Mouse (Mus musculus) layer of hippocampus, adult 11-12 months (tissue): ENCODE measurements around the gene Aatk.
A peak's percentile ranks its signal among the peaks of the same experiment; 100 is the strongest.

Source experiments
- DNase-seq: peaks from one replicate; pipeline ENCODE4 v3.0.0; 2022; ENCODE audit warnings: low spot score

Aatk gene

DNA sequence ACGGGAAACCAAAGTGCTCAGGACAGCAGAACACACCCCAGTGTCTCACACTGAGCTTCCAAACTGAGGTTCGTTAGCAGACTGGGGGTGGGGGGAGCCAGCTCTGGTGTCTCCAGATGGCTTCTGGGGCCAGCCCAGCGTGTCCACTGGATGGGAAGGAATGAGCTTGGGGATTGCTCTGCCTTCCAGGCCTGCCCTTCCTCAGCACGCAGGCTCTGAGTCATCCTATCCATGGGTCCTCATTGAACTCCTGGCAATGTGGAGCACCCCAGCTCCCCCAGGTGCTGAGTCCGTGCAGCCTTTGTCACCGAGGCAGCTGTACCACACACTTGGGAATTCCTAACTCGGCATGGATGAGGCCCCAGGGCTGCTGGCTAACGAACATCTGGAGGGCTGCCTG, 24.8 kb downstream of the Aatk start:
- no peak for DNase-seq

DNA sequence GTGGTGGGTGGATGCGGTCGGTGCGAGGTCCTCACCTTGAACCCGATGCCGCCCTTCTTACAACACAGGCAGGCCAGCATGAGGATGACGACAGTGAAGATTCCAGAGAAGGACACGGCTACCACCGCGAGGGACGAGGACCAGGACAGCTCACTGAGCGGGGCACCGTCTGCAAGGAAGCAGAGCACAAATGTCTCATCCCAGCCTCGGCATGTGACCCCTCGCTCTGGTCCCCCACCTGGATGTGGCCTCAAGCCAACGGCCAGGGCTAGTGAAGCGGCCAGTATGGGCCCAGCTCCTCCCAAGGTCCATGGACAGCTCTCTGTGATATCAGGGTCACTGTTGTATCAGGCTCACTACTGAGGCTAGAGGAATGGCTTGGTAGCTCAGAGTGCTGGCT, 25.6 kb downstream of the Aatk start:
- DNase-seq, result no peak

DNA sequence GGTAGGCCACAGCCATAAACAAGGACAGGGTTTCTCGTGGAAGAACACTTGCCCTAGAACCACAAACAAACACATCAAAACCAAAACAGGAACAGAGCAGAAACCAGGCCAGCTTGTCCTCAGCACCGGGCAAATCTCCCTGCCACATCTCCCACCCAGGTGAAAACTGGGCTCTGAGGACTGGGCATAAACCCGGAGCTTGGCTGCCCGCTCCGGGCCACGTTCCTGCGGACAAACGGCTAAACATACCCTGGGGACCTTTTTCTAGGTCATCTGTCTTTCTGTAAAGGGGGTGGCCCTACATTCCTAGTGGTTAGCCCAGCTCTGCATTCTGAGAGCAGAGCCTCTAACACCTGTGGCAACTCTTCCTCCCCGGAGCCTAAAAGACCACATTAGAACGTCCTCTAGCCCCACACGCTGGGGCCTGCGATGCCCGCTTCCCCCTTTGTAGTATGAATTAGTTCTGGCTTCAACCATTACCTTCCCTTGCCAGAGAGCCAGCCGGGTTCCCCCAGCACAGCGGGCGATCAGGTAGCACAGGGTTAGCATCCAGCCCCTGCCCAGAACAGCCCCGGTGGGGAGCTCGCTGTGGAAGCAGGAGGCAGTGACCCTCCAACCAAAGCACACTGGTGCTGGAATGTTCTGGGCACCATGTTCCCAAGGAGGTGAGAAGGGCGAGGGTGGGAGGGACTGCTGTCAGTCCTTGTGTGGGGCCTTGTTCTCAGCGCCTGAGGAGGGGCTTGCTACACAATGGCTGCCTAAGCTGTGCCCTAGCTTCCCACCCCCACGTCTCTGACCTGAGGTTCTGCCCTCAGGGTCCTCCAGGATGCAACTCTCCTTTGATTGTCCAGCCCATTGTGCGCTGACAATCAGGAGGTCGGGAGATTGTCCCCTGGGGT, 27.2 kb downstream of the Aatk start:
- DNase-seq, result no peak

DNA sequence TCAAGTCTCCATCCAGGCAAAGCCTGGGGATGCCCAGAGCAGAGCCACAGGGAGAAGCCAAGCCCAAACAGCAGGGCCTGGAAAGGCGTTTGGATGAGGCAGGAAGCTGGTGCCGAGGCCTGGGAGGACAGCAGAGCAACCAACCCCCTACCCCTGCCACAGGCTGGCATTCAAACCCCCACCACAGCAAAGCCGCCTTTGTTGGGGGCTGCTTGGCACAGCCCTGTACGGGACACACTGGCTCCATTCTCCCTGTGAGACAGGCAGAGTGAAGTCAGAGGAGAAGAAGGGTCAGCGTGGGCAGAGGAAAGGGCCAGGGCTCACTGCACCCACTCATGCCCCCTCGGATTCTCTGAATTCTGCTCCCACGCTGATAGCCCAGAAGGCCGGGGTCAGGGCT, 30.0 kb downstream of the Aatk start:
- peak; percentile 69 for DNase-seq

DNA sequence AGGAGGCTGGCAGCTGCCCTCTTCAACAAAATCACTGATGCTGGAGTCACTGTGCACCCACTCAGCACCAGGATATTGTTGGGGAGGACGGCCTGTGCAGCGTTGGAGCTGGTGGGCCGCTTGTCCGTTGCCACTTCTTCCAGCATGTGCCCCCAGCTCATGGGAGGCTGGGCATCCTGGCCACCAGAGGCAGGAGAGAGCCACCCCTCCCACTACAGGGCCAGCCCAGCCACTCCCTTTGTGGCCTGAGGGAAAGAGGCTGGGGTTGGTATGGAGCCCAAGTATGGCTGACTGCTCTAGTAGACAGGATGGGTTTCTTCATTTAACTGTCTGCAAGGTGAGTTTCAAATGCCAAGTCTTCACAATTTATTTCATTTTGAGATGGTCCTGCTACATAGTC, 32.2 kb downstream of the Aatk start:
- DNase-seq, result no peak

DNA sequence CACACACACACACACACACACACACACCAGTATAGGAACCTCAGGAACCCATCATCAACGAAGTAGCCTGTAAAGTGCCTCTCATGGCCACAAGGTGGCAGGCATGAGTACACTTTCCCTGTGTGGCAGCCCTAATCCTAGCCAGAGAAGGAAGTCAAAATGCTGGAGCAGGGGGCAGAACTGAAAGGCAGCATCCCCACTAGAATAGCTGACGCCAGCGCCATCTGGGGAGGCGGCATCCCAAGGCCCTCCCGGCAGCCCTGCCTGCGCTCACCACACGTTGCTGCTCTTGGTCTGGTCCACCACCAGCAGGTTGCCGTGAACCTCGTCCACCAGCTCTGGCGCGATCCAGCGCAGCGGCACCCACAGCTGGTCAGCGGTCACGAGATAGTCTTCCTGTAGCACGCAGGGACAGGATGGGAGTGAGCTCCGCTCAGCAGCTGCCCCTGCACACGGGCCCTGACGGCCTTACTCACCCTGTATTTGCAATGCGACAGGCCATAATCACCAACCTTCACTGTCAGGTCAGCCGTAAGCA, 33.7 kb downstream of the Aatk start:
- DNase-seq, result peak; percentile 87

DNA sequence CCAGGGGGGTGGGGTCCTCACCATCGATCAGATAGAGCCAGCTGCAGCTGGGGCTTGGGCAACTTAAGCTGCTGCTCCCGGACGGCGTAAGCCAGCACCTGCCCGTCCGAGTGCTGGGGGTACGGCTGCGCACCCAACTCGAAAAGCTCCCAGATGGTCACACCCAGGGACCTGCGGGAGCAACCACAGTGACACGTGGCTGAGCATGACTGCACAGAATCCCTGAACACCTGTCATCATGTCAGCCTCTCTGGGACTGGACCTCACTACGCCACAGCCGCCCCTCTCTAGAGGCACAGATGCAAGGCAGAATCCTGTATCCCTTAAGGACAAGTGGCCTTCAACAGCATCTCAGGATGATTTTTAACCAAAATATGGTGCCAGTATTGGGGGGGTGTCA, 34.3 kb downstream of the Aatk start:
- DNase-seq, result no peak

DNA sequence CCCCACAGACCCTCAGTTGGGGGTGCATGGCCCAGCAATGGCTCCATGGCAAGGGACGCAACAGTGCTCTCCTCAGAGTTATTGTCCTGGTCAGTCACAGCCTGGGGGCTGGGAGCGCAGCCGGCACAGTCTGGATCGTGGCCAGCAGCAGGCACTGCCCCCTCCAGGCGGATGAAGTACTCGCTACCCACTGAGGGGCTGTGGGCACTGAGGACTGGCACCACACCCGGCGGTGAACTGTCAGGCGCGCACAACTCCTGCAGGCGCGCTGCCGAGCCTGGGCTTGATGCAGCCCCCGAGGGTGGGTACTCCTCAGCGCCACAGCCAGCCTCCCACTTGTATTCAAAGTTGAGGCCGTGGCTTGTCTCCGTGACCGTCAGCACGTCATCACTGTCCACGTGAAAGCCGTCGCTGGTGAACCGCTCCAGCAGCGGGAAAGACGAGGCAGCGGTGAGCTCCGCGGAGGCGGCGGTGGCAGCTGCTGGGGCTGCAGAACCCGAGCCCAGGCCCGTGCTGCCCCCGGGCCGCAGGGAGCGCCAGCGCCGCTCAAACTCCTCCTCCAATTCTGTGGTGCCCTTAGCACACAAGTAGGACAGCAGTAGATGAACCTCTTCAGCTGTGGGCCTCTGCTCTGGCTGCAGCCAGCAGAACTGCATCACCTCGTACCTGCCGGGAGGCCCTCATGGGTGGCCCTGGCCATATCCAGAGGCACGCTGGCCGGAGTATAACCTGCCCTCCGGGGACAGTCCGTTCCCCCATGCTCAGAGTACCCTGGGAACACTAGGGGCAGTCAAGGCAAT, 35.0 kb downstream of the Aatk start:
- no peak for DNase-seq

DNA sequence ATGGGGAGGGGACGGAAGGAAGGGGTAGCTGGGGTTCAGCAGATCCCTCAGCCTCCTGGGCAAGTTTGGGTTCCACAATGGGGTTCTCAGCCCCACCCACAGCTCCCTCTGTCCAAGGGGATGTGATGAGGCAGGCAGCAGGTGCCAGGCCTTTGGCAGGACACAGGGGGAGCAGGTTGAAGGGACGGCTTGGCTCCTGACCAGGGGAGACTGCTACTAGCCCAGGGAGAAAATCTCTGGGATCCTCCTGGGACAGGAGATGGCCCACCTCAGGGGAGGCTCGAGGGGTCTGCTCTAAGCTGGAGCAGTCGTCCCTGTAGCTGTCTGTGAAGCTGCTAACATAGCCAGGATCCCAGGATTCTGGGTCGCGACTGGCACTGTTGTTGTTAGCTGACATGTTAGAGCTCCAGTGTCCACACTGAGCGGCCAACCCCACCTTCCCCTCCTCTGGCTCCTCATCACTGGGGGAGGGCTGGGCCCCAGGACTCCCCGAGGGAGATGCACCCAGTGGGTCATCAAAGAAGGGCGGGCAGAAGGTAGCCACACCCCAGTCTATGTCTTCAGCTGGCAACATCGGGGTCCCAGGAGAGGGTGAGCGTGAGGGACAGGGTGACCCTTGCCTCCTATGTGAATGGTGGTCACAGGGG, 35.7 kb downstream of the Aatk start:
- no peak for DNase-seq

DNA sequence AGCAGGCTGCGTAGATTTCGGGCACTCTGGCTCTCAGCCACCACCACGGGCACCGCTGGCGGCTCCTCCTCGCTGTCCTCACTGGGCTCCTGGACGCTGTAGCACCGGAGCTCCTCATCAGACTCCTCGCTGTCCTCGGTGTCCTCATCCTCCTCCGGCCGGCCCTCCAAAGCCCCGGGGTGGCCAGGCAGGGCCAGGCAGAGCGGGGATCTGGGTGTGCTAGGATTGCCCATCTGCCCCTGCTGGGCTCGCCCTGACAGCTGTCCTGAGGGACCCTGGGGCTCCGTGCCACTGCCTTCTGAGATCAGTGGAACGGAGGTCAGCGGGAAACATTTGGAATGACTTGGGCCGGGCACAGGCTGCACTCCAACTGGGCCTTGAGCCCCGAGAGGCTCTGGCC, 37.0 kb downstream of the Aatk start:
- DNase-seq, result no peak

DNA sequence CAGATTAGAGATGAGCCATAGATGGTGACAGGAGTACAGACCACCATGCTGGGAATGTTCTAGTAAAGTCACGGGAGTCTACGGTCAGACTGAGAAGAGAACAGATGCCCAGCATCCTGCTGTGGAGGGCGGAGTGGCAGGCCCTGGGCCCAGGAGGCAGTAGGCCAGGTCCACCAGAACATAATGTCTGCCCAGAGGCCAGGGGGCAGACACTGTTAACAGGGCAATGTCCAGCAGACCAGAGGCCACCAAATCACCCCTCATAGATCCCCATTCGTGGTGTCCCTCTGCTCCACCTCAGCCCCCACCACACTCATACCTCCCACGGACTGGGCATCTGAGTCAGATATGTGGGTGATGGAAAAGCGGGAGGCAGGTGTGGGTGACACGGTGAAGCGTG, 38.0 kb downstream of the Aatk start:
- DNase-seq, result no peak

DNA sequence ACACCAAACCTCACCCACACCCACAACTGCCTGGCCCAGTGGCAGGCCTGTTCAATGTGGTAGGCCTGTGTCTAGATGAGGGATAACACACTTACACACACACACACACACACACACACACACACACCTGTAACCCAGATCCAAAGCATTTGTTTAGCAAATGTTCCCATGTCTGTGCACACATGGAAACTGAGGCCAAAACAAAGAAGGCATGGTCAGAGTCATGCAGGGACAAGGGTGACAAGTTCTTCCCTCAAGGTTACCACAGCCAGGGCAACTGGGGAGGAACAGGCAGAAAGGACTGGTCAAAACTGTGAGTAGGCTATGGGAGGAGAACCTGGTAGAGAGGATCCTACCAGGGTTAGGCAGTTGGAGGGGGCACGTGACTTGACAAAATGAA, 38.5 kb downstream of the Aatk start:
- DNase-seq, result no peak

DNA sequence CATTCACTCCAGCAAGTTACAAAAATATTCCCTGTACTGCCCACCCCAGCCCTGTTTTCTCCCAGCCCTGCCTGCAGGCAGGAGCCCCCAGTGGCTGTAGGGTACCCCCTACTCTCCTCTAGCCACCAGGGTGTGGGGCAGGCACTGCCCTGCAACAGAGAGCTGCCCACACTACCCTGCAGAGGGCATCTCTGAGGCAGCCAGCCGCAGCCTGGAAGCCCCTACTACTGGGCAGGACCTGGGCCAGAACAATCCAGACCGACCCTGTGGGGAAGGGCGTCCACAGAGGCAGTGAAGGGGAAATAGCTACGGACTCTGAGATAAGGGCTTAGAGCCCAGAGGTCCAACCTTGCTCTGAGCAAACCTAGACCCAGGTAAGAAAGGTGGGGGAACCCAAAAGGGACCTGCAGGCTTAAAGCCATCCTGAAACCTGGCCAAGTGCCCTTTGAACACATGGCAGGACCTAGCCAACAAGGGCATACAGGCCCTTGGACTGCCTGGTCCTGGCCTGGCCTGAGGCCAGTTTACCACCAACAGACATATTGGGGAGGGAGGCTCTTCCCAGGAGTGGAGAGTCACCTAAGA, 39.4 kb downstream of the Aatk start:
- no peak for DNase-seq

DNA sequence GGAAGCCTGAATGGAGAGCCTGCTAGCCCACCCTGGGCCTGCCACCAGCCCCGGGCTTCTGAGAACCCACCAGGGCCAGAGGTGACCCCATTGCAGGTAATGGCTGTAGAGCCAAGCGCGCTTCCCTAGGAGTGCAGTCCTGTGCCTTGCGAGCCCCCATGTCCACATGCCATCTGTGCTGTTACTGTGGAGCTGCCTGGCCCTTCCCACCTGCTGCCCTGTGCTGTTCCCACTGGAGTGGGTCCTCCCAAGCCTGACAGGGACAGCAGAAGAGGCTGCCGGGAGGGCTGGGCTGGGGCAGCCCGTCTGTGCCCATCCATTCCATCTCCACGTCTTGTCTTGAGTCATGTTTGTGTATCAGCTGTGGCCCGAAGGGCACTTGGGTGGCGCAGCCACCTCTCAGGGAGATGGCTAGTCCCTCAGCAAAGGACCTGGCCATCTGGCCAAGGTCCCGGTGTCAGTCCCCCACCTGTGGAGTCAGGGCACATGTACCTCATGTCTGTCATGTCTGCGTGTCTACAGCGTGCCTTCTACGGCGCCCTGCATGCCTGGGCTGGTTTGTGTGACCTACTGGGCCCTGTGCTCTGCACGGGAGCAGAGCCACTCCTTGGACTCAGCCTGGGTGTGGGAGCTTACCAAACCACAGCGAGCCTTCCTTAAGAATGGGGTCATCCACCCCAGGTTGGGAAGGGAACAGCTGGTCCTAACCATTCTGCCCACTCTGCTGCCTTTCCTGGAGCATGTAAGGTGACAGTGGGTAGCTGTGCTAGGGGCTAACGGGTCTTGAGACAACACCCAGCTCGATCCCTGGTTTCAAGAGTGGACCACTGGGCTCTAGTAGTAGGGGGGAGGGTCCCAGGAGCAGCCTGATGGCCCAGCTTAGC, 41.3 kb downstream of the Aatk start:
- no peak for DNase-seq

DNA sequence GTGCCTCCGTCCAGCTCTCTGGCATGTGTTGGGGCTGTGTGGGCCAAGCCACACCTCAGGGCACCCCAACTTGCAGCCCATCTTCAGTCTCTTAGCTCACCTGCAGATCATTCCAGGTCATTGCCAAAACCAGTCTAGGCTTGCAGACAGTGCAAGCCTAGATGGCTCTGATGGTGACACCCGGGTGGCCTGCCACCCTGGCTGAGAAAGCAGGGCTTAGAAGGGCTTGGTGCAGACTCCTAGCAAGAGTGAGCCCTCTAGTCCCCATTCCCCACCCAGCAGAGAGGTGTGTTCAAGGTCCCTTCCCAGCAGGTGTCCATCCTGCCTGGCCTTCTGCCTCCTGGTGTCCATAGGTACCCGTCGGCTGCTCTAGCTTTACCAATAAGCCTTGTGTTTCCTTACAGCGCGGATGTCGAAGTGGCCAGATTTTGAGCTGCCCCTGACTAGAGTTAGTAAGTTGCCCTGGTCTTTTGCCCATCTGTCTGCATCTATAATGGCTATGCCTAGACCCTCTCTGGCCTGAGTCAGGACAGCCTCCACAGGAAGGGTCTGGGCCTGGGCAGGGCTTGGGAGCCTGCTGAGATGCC, 44.2 kb downstream of the Aatk start:
- DNase-seq, result no peak

DNA sequence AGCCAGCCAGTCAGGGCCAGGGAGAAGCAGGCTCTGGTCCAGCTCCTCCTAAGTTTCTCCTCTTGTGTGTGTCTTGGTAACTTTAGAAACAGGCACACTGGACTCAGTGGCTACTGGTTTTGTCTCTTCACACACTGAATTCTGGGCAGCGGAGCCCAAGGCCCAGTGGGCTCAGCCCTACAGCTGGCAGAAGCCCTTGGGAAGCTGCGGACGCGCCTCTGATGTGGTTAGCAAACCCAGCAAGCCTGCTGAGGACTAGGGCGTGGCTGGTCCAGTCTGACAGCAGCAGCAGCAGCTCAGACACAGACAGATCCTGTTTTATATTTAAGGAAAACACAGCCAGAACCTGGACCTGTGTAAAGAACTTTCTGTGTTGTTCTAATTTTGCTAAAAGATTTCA, 44.9 kb downstream of the Aatk start:
- DNase-seq, result no peak

DNA sequence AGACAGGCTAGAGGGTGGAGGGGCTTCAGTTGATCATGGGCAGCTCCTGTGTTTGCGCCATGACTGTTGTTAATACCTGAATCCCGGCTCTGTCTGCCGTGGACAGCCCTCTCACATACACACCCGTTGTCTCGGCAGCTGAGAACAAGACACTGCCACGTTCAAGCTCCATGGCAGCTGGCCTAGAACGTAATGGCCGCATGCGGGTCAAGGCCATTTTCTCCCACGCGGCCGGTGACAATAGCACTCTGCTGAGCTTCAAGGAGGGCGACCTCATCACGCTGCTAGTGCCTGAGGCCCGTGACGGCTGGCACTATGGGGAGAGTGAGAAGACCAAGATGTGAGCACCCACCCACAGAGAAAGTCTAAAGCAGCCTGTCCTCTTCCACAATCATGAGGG, 49.6 kb downstream of the Aatk start:
- DNase-seq, result no peak

DNA sequence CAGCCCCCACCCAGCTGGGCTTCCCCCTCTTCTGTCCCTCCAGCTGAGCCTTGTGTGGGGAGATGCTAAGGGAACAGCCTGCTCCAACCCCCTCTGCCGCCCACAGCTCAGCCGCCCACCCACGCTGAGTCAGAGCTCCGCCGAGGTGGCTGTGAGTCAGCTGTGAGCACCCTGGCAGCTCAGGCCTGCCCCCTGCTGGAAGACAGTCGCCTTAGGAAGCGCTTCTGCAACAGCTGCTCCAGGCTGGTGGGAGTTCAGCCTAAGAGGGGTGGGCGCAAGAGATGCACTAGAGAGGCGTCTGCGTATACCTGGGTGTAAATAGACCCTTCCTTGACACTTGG, 55.7 kb downstream of the Aatk start:
- peak; percentile 95 for DNase-seq

DNA sequence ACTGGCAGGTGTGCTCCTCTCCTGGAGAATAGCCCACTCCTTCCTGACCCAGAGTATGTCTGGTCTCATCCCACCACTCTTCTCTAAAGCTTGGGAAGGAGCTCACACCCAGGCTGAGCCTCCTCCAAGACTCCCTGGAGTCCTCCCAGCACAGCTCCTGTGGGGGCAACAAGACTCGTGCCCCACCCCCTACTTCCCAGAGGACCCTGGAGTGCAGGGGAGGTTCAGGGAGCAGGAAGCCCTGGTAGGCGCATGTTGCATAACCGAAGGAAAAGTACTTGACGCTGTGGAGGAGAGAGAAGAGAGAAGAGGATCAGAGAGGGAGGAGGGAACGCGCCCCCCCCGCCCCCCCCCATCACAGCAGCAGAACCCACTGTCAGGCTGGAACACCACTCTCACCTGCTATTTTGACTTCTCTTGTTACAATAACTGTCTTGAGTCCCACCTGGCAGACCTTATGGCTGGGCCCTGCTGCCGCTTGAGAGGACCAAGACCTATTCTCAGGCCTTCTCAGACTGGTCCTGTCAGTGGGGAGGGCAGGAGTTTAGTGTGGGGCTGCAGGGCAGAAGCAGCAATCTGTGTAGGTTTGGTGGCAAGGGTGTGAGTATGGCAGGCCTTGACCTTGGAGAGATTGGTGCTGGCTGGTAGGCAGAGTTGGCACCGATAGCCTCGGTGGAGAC, 56.2 kb downstream of the Aatk start:
- no peak for DNase-seq

DNA sequence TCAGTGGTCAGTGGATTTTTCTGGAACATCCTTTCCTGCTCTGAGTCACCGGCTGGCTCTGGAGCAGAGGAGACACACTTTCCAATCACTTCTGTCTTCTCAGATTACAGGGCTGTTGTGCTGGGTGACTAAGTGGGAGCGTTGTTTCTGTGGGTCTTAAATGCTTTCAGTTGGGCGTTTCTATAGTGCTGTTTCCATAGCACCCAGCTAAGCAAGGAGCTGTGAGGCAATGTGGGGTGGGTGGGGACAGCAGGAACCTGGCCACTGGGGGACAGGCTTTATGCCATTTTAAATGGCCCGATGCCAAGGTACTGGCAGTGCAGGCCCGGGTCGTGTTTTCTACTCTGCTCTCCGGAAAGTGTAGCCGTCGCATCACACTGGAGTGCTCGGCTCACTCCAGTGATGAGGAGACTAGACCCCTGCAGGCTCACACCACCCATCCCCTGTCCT, 57.8 kb downstream of the Aatk start:
- DNase-seq, result no peak
